Mouse (Mus musculus) testis, adult 2 months (tissue): ENCODE measurements at regions not wholly inside any gene's neighbourhood (a gene's known extent, or its start where the extent isn't known, plus 50 kb on each side); places are given as distances from the start of the nearest gene placed in this dataset.

ENCODE experiments used
- CTCF ChIP-seq: fragments of 200-500 bp; IDR thresholded peaks from 2 replicates; pipeline ENCODE4 v1.5.1; 2012; ENCODE audit warnings: low read depth, mild to moderate bottlenecking, inconsistent platforms, low read length, moderate library complexity; ENCODE audit not compliant: control insufficient read depth, insufficient read depth, insufficient replicate concordance
- POLR2A ChIP-seq: fragments of 200-500 bp; IDR thresholded peaks from 2 replicates; pipeline ENCODE4 v1.6.1; 2012; ENCODE audit warnings: low read depth, mild to moderate bottlenecking, inconsistent platforms, low read length, moderate library complexity; ENCODE audit not compliant: control insufficient read depth

DNA sequence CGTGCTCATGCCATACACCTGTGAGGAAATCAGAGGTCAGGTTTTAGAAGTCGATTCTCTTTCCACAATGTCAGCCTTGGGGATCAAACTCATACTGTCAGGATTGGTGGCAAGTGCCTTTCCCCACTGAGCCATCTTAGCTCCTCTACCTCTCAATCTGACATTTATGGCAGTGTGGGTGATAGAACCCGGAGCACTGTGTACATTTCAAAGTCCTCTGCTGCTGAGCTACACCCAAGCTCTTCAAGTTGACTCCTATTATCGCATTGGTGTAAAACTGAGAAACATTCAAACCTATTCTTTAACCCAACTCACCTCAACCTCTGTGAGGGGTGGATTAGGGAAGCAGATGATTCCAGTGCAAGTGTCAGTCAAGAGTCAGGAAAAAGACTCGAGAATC, 435.9 kb upstream of the Auts2 start:
- TF ChIP-seq POLR2A (no peak), CTCF (no peak)
